Mouse (Mus musculus): ENCODE measurements around the gene Mfsd14b. TPM values are rescaled to one million over a fixed set of nuclear protein-coding genes. Genes with fewer than 3 reads are reported as not detected.

Gene Mfsd14b
- total and polyA plus RNA-seq, 2 experiments from 2014 or later, result 18.4 to 38.0 TPM

DNA sequence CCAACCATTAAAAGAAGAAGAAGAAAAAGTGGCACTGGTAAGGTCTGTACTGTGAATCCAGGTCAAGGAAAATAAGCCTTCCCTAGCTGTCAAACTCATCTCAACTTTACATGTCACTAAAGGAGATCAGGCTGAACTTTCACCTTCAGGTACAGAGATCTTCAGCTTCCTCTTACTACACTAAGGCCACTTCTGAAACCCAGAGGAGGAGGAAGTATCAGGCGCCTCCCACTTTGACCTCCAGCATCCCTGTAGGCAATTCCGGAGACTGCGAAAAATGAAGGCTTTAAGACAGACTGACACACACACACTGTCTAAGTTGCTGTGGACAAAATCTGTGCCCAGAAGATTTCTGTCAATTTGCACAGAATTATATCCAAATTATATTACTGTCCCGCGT is 814 bp downstream of the Mfsd14b start:
- DNase-seq (no peak), ATAC-seq (no peak)
- WGBS, result 2% methylated on average over 5 of the region's 5 CpGs
- no peak for TF ChIP-seq CTCF (IDR thresholded peaks at IDR 0.05; ENCODE audit: low read depth)
- H3K36me3 ChIP-seq (ENCODE audit: insufficient read depth), result no peaks in the 10 kb centered on the region
- H3K4me3 ChIP-seq (ENCODE audit: low read depth, low read length), result peak overlapping the region; percentile 93
- peak overlapping the region; percentile 88; the same call in 1 of the 2 replicates for H3K27ac ChIP-seq (ENCODE audit: low read depth, low read length)
- peak overlapping the region; percentile 87 for H3K9ac ChIP-seq
- H3K4me2 ChIP-seq (ENCODE audit: low read depth), result peak overlapping the region; percentile 81
- no peaks in the 10 kb centered on the region for H3K9me3 ChIP-seq (ENCODE audit: low read length)
- H3K27me3 ChIP-seq (ENCODE audit: insufficient read depth, low read length), result no peaks in the 10 kb centered on the region
- peaks cover 11% of the 10 kb centered on the region for H3K4me1 ChIP-seq (ENCODE audit: insufficient read depth)

DNA sequence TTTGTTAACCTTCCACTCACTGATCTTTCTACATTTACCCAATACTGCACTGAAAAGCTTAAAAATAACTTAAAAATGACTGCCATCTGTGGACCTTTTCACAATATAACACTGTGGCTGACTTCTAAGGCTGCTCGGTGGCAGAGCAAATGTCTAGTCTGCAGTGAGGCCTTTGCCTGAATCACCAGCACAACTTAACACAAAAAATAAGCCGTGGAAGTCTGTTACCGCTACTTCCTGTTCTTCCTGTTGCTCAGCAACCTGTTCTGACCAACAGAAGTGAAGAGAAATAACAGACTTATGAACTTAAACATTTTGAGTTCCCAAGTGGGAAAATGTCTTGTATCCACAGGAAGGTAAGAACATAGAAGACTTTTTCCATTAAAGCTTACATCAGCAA is 11.5 kb downstream of the Mfsd14b start:
- H3K27ac ChIP-seq (ENCODE audit: low read depth, low read length), result no peak overlapping the region
- TF ChIP-seq CTCF (IDR thresholded peaks at IDR 0.05; ENCODE audit: low read depth), result no peak
- no peaks in the 10 kb centered on the region for H3K4me1 ChIP-seq (ENCODE audit: insufficient read depth)
- WGBS, result 88% methylated on average over 3 of the region's 3 CpGs
- DNase-seq (no peak), ATAC-seq (no peak)
- no peak overlapping the region for H3K4me2 ChIP-seq (ENCODE audit: low read depth)
- H3K4me3 ChIP-seq (ENCODE audit: low read depth, low read length), result no peak overlapping the region
- H3K9me3 ChIP-seq (ENCODE audit: low read length), result peaks cover 15% of the 10 kb centered on the region
- no peak overlapping the region for H3K9ac ChIP-seq
- no peaks in the 10 kb centered on the region for H3K27me3 ChIP-seq (ENCODE audit: insufficient read depth, low read length)
- no peaks in the 10 kb centered on the region for H3K36me3 ChIP-seq (ENCODE audit: insufficient read depth)

DNA sequence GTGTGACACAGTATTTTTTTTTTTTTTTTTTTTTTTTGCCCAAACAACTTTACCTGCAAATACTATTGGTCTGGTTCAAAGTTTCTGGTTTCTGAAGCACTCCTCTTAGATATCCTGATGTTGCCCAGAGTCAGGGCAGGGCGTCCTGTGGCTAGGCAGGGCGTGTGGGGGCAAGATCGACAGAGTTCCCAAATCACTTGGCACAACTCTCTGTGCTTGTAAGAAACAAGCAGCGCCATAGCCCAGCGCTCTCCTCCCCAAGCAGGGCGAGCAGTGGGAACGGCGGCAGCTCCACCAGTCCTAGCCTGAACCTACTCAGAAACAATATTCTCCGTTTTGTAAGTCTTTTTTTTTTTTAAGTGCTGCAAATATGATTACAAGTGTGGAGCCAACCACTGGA is 12.1 kb downstream of the Mfsd14b start:
- Histone ChIP-seq H3K9ac (no peak overlapping the region), H3K9me3 (ENCODE audit: low read length) (peaks cover 15% of the 10 kb centered on the region), H3K27ac (ENCODE audit: low read depth, low read length) (no peak overlapping the region), H3K4me1 (ENCODE audit: insufficient read depth) (no peaks in the 10 kb centered on the region), H3K36me3 (ENCODE audit: insufficient read depth) (no peaks in the 10 kb centered on the region), H3K4me3 (ENCODE audit: low read depth, low read length) (no peak overlapping the region), H3K4me2 (ENCODE audit: low read depth) (no peak overlapping the region), H3K27me3 (ENCODE audit: insufficient read depth, low read length) (no peaks in the 10 kb centered on the region)
- DNase-seq (no peak), ATAC-seq (no peak)
- 95% methylated on average over 9 of the region's 9 CpGs for WGBS
- no peak for TF ChIP-seq CTCF (IDR thresholded peaks at IDR 0.05; ENCODE audit: low read depth)

DNA sequence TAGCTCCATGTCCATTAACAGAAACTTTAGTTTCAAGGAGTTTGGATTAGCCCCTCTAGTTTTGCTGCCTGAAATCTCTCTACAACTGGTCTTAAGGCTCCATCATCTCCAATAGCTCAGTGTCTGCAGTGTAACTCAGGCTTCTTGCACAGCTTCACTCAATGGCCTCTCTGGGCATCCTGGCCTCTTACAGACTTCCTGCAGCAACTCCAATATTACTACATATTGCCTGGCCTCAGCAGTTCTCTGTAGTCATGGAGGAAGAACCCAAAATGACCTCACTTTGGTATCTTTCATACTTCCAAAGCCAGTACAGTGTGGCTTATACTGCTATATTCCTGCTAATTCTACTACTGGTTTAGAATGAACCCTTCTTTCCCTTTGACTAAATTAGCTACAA is 15.8 kb downstream of the Mfsd14b start:
- ATAC-seq, result no peak
- no peak for TF ChIP-seq CTCF (IDR thresholded peaks at IDR 0.05; ENCODE audit: low read depth)
- Histone ChIP-seq H3K9me3 (ENCODE audit: low read length) (peaks cover 8% of the 10 kb centered on the region), H3K27ac (ENCODE audit: low read depth, low read length) (no peak overlapping the region), H3K9ac (no peak overlapping the region), H3K4me3 (ENCODE audit: low read depth, low read length) (no peak overlapping the region), H3K27me3 (ENCODE audit: insufficient read depth, low read length) (no peaks in the 10 kb centered on the region), H3K36me3 (ENCODE audit: insufficient read depth) (0 out of 2 replicates have a peak, but pooled peaks cover 4% of the 10 kb centered on the region), H3K4me1 (ENCODE audit: insufficient read depth) (no peaks in the 10 kb centered on the region), H3K4me2 (ENCODE audit: low read depth) (no peak overlapping the region)
- DNase-seq, result no peak

DNA sequence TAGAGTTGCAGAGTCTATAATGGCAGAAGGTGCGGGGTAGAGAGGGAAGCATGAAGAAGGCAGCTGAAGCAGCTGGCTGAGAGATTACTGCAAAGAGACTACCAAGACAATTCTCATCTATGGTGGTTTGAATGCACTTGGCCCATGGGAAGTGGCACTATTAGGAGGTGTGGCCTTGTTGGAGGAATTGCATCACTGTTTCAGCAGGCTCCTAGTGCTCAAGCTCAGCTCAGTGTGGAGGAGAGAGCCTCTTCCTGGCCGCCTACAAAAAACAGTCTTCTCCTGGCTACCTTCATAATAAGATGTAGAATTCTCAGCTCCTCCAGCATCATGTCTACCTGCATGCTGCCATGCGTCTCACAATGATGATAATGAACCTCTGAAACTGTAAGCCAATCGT is 16.9 kb downstream of the Mfsd14b start:
- H3K4me2 ChIP-seq (ENCODE audit: low read depth), result no peak overlapping the region
- DNase-seq, result no peak
- peaks cover 7% of the 10 kb centered on the region; the same call in 1 of the 2 replicates for H3K9me3 ChIP-seq (ENCODE audit: low read length)
- no peak overlapping the region for H3K27ac ChIP-seq (ENCODE audit: low read depth, low read length)
- H3K36me3 ChIP-seq (ENCODE audit: insufficient read depth), result 0 out of 2 replicates have a peak, but pooled peaks cover 4% of the 10 kb centered on the region
- ATAC-seq, result no peak
- H3K4me3 ChIP-seq (ENCODE audit: low read depth, low read length), result no peak overlapping the region
- H3K27me3 ChIP-seq (ENCODE audit: insufficient read depth, low read length), result no peaks in the 10 kb centered on the region
- WGBS, result 97% methylated on average over 4 of the region's 4 CpGs
- no peaks in the 10 kb centered on the region for H3K4me1 ChIP-seq (ENCODE audit: insufficient read depth)
- TF ChIP-seq CTCF (IDR thresholded peaks at IDR 0.05; ENCODE audit: low read depth), result no peak
- no peak overlapping the region for H3K9ac ChIP-seq

DNA sequence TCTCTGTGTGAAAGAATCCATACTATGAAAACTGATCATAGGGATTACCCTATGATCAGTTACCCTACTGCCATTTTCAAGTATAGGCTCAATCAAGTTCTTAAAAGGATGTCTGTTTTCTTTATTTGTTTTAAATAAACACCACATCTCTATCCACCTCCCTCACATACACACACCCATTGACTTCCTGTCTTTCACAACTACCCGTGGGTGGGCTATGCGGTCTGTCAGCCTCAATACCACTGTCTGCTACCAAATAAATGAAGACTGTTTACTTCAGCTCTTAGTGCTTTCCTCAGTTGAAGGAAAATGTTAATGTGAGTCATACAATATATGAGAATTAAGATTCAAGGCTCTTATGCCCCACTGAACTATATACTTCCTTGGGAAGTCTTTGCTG is 42.8 kb downstream of the Mfsd14b start:
- Histone ChIP-seq H3K36me3 (ENCODE audit: insufficient read depth) (peaks cover 12% of the 10 kb centered on the region), H3K27me3 (ENCODE audit: insufficient read depth, low read length) (no peaks in the 10 kb centered on the region), H3K27ac (ENCODE audit: low read depth, low read length) (no peak overlapping the region), H3K4me1 (ENCODE audit: insufficient read depth) (no peaks in the 10 kb centered on the region), H3K4me2 (ENCODE audit: low read depth) (no peak overlapping the region), H3K9me3 (ENCODE audit: low read length) (no peaks in the 10 kb centered on the region), H3K4me3 (ENCODE audit: low read depth, low read length) (no peak overlapping the region), H3K9ac (no peak overlapping the region)
- TF ChIP-seq CTCF (IDR thresholded peaks at IDR 0.05; ENCODE audit: low read depth), result no peak
- WGBS, result 93% methylated on average over 2 of the region's 2 CpGs
- DNase-seq (no peak), ATAC-seq (no peak)

DNA sequence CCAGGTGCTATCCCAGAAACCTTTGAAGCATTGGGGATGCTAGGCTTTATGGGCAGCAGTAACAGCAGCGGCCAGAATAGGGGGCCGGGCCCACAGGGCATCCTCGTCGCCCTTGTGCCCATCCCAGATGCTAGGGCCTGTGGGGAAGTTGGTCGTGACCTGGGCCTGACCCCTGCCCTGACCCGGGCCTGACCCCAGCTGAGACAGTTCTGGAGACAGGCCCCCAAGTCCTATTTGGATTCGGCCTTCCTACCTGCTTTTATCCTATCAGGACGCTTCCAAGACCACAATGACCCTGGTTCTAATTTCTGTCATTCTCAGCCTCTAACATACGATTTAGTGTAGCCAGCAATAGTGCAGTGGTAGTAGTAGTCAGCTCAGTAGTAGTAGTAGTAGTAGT is 60.1 kb downstream of the Mfsd14b start, which contains the start of gene Prss47:
Prss47 (minus strand) TSS at position 101 of the 400 bp plus-strand sequence.
- no peak within 1 kb of the TSS for H3K27ac ChIP-seq (ENCODE audit: low read depth, low read length)
- no peak for ATAC-seq
- no peak within 1 kb of the TSS for H3K4me3 ChIP-seq (ENCODE audit: low read depth, low read length)
- no peaks in the 10 kb centered on the region for H3K4me1 ChIP-seq (ENCODE audit: insufficient read depth)
- whole genome bisulfite sequencing, result 92% methylated on average over 9 of the region's 9 CpGs
- no peak within 1 kb of the TSS for H3K9ac ChIP-seq
- H3K27me3 ChIP-seq (ENCODE audit: insufficient read depth, low read length), result no peaks in the 10 kb centered on the region
- H3K9me3 ChIP-seq (ENCODE audit: low read length), result no peaks in the 10 kb centered on the region
- H3K4me2 ChIP-seq (ENCODE audit: low read depth), result no peak within 1 kb of the TSS
- no peaks in the 10 kb centered on the region for H3K36me3 ChIP-seq (ENCODE audit: insufficient read depth)
- no peak for TF ChIP-seq CTCF (IDR thresholded peaks at IDR 0.05; ENCODE audit: low read depth)
- no peak for DNase-seq

DNA sequence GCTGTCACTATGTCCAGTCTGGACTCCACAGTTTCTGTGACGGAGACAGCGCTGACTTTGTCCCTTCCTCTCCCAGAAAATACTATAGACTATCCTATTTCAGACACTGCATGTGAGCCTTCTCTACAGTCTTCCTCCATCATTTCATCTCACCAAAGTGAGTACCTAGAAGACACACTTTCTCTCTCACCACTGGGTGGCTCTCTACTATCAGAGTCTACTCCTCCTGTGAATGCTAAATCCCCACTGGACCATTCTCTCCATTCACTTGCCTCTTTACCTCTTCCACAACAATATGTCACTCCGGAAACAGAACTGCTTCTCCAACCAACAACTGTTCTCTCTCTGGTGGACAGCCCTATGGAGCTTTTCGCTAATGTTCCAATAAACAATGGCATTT is 77.7 kb downstream of the Mfsd14b start:
- no peak for TF ChIP-seq CTCF (IDR thresholded peaks at IDR 0.05; ENCODE audit: low read depth)
- Histone ChIP-seq H3K27ac (ENCODE audit: low read depth, low read length) (no peak overlapping the region), H3K4me2 (ENCODE audit: low read depth) (no peak overlapping the region), H3K9ac (no peak overlapping the region), H3K4me3 (ENCODE audit: low read depth, low read length) (no peak overlapping the region), H3K4me1 (ENCODE audit: insufficient read depth) (no peaks in the 10 kb centered on the region), H3K9me3 (ENCODE audit: low read length) (no peaks in the 10 kb centered on the region), H3K27me3 (ENCODE audit: insufficient read depth, low read length) (no peaks in the 10 kb centered on the region), H3K36me3 (ENCODE audit: insufficient read depth) (no peaks in the 10 kb centered on the region)
- ATAC-seq (no peak), DNase-seq (no peak)
- WGBS, result 67% methylated on average over 4 of the region's 4 CpGs
